Mouse (Mus musculus): ENCODE data around the gene Nans. TPM values are rescaled to one million over a fixed set of nuclear protein-coding genes. Genes with fewer than 3 reads are reported as not detected.

Nans gene
- polyA plus RNA-seq, 1 experiment from 2014 or later, result 23.8 TPM

GRCm38 (mm10) chr4:46506801-46507610 lies 18.0 kb downstream of the Nans start:
- TF ChIP-seq EP300 (IDR thresholded peaks at IDR 0.05; ENCODE audit: low read depth) (no peak), CTCF (IDR thresholded peaks at IDR 0.05; ENCODE audit: low read depth) (no peak)
- H3K4me3 ChIP-seq (ENCODE audit: low read depth, low read length), result peak overlapping the region; percentile 53
- H3K27ac ChIP-seq (ENCODE audit: low read depth), result peak overlapping the region; percentile 72
- peak overlapping the region; percentile 87 for H3K4me2 ChIP-seq (ENCODE audit: low read depth, low read length)
- no peaks in the 10 kb centered on the region for H3K9me3 ChIP-seq (ENCODE audit: low read length)
- 6% methylated on average over 92 of the region's 94 CpGs for WGBS (ENCODE audit: insufficient replicate concordance)
- no peaks in the 10 kb centered on the region for H3K27me3 ChIP-seq (ENCODE audit: insufficient read depth, low read length)
- peak; percentile 97 for ATAC-seq
- DNase-seq, result peak; percentile 99
- peak overlapping the region; percentile 60 for H3K9ac ChIP-seq (replicated peaks)
- peaks cover 17% of the 10 kb centered on the region for H3K36me3 ChIP-seq (replicated peaks; ENCODE audit: insufficient read depth, low read length)
- H3K4me1 ChIP-seq (ENCODE audit: insufficient read depth), result peaks cover 19% of the 10 kb centered on the region

- ATAC-seq (peak; percentile 40), DNase-seq (peak; percentile 89)
- 13% methylated on average over 16 of the region's 16 CpGs for WGBS (ENCODE audit: insufficient replicate concordance)
- peaks cover 19% of the 10 kb centered on the region for H3K4me1 ChIP-seq (ENCODE audit: insufficient read depth)
- peak overlapping the region; percentile 72 for H3K27ac ChIP-seq (ENCODE audit: low read depth)
- H3K9me3 ChIP-seq (ENCODE audit: low read length), result no peaks in the 10 kb centered on the region
- H3K4me2 ChIP-seq (ENCODE audit: low read depth, low read length), result peak overlapping the region; percentile 87
- TF ChIP-seq CTCF (IDR thresholded peaks at IDR 0.05; ENCODE audit: low read depth) (peak; percentile 95), EP300 (IDR thresholded peaks at IDR 0.05; ENCODE audit: low read depth) (no peak)
- no peak overlapping the region for H3K9ac ChIP-seq (replicated peaks)
- peak overlapping the region; percentile 53 for H3K4me3 ChIP-seq (ENCODE audit: low read depth, low read length)
- peaks cover 9% of the 10 kb centered on the region; the same call in 1 of the 2 replicates for H3K36me3 ChIP-seq (replicated peaks; ENCODE audit: insufficient read depth, low read length)
- H3K27me3 ChIP-seq (ENCODE audit: insufficient read depth, low read length), result no peaks in the 10 kb centered on the region
Measured at GRCm38 (mm10) chr4:46507736-46508460, 18.9 kb downstream of the Nans start.

- DNase-seq (no peak), ATAC-seq (no peak)
- no peak for TF ChIP-seq CTCF (IDR thresholded peaks at IDR 0.05; ENCODE audit: low read depth)
- TF ChIP-seq EP300 (IDR thresholded peaks at IDR 0.05; ENCODE audit: low read depth), result no peak
- no peaks in the 10 kb centered on the region for H3K9me3 ChIP-seq (ENCODE audit: low read length)
- peaks cover 40% of the 10 kb centered on the region for H3K36me3 ChIP-seq (replicated peaks; ENCODE audit: insufficient read depth, low read length)
- H3K4me1 ChIP-seq (ENCODE audit: insufficient read depth), result no peaks in the 10 kb centered on the region
- 96% methylated on average over 2 of the region's 2 CpGs for WGBS (ENCODE audit: insufficient replicate concordance)
- H3K4me2 ChIP-seq (ENCODE audit: low read depth, low read length), result no peak overlapping the region
- H3K27ac ChIP-seq (ENCODE audit: low read depth), result no peak overlapping the region
- no peak overlapping the region for H3K4me3 ChIP-seq (ENCODE audit: low read depth, low read length)
- H3K9ac ChIP-seq (replicated peaks), result no peak overlapping the region
- no peaks in the 10 kb centered on the region for H3K27me3 ChIP-seq (ENCODE audit: insufficient read depth, low read length)
Measured at GRCm38 (mm10) chr4:46520491-46520890, 31.4 kb downstream of the Nans start.

- Histone ChIP-seq H3K27ac (ENCODE audit: low read depth) (no peak overlapping the region), H3K27me3 (ENCODE audit: insufficient read depth, low read length) (no peaks in the 10 kb centered on the region), H3K36me3 (replicated peaks; ENCODE audit: insufficient read depth, low read length) (peaks cover 40% of the 10 kb centered on the region), H3K4me2 (ENCODE audit: low read depth, low read length) (no peak overlapping the region), H3K9me3 (ENCODE audit: low read length) (no peaks in the 10 kb centered on the region), H3K4me3 (ENCODE audit: low read depth, low read length) (no peak overlapping the region), H3K4me1 (ENCODE audit: insufficient read depth) (peaks cover 2% of the 10 kb centered on the region; the same call in 1 of the 2 replicates), H3K9ac (replicated peaks) (no peak overlapping the region)
- ATAC-seq (no peak), DNase-seq (no peak)
- no peak for TF ChIP-seq EP300 (IDR thresholded peaks at IDR 0.05; ENCODE audit: low read depth)
- TF ChIP-seq CTCF (IDR thresholded peaks at IDR 0.05; ENCODE audit: low read depth), result no peak
- 79% methylated on average over 10 of the region's 10 CpGs for WGBS (ENCODE audit: insufficient replicate concordance)
Measured at GRCm38 (mm10) chr4:46521457-46521856, 32.4 kb downstream of the Nans start.

GRCm38 (mm10) chr4:46523324-46523723 lies 34.3 kb downstream of the Nans start:
- Histone ChIP-seq H3K4me3 (ENCODE audit: low read depth, low read length) (no peak overlapping the region), H3K9me3 (ENCODE audit: low read length) (no peaks in the 10 kb centered on the region), H3K9ac (replicated peaks) (no peak overlapping the region), H3K36me3 (replicated peaks; ENCODE audit: insufficient read depth, low read length) (peaks cover 37% of the 10 kb centered on the region), H3K4me1 (ENCODE audit: insufficient read depth) (peaks cover 16% of the 10 kb centered on the region), H3K4me2 (ENCODE audit: low read depth, low read length) (no peak overlapping the region), H3K27me3 (ENCODE audit: insufficient read depth, low read length) (no peaks in the 10 kb centered on the region), H3K27ac (ENCODE audit: low read depth) (no peak overlapping the region)
- DNase-seq (no peak), ATAC-seq (no peak)
- whole genome bisulfite sequencing (ENCODE audit: insufficient replicate concordance), result 82% methylated on average over 4 of the region's 4 CpGs
- no peak for TF ChIP-seq EP300 (IDR thresholded peaks at IDR 0.05; ENCODE audit: low read depth)
- TF ChIP-seq CTCF (IDR thresholded peaks at IDR 0.05; ENCODE audit: low read depth), result no peak

- 74% methylated on average over 3 of the region's 3 CpGs for WGBS (ENCODE audit: insufficient replicate concordance)
- H3K4me3 ChIP-seq (ENCODE audit: low read depth, low read length), result no peak overlapping the region
- TF ChIP-seq EP300 (IDR thresholded peaks at IDR 0.05; ENCODE audit: low read depth) (no peak), CTCF (IDR thresholded peaks at IDR 0.05; ENCODE audit: low read depth) (no peak)
- H3K27me3 ChIP-seq (ENCODE audit: insufficient read depth, low read length), result no peaks in the 10 kb centered on the region
- H3K4me2 ChIP-seq (ENCODE audit: low read depth, low read length), result no peak overlapping the region
- H3K27ac ChIP-seq (ENCODE audit: low read depth), result no peak overlapping the region; the same call in 1 of the 2 replicates
- H3K4me1 ChIP-seq (ENCODE audit: insufficient read depth), result peaks cover 30% of the 10 kb centered on the region
- no peaks in the 10 kb centered on the region for H3K9me3 ChIP-seq (ENCODE audit: low read length)
- ATAC-seq (no peak), DNase-seq (no peak)
- no peak overlapping the region for H3K9ac ChIP-seq (replicated peaks)
- peaks cover 27% of the 10 kb centered on the region for H3K36me3 ChIP-seq (replicated peaks; ENCODE audit: insufficient read depth, low read length)
Measured at GRCm38 (mm10) chr4:46526226-46526625, 37.2 kb downstream of the Nans start.
